Mouse (Mus musculus): ENCODE data around the gene Pum3.

DNA sequence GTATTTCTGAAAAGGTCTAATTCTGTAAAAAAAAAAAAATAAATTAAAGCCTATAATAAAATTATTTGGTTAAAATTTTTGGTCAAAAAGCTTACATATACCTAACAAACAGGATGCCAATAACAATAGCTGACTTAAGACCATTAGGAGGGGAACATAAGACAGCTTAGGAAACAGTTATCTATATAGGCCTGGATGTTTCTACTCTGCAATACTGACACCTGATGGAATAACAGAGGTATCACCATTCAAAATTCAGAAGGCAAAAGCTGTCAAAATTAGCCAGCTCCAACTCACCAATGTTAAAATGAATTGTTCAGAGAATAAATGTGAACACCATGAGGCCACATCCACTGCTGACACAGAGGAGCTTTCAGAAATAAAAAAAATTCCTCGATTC, 3.2 kb downstream of the Pum3 start:
- no peak for TF ChIP-seq POLR2AphosphoS2 (IDR thresholded peaks at IDR 0.05; ENCODE audit: low read length)
- no peak for TF ChIP-seq POLR2AphosphoS5 (IDR thresholded peaks at IDR 0.05; ENCODE audit: borderline replicate concordance, low read depth, low read length)
